Mouse (Mus musculus): ENCODE data around the gene Syt16.

DNA sequence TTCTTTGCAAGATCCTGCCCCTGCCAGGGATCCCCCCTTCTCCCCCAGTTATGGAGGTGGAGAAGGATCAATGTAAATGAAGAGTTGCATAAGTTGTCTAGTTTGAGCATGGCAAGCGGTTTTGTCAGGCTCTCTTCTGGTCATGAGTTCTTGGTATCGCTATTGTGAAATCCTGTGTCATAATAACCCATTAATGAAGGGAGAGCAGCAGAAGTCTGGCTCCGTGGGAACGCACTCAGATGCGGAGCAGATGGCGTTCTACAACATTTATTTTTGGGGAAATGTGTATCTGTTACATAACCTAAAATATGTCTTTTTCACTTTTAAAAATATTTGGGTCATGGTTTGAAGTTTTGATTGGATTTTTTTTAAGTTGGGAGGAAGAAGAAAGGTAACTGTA lies 304.1 kb downstream of the Syt16 start:
- TF ChIP-seq E2F4 (IDR thresholded peaks at IDR 0.05; ENCODE audit: insufficient read depth) (no peak), POLR2A (IDR thresholded peaks at IDR 0.05; ENCODE audit: insufficient read length, low read depth) (no peak), TCF3 (IDR thresholded peaks at IDR 0.05; ENCODE audit: insufficient read length, low read depth) (no peak), TCF12 (IDR thresholded peaks at IDR 0.05; ENCODE audit: insufficient read depth, poor library complexity, severe bottlenecking) (no peak), MYOD1 (IDR thresholded peaks at IDR 0.05; ENCODE audit: control insufficient read depth in 1 of 3, insufficient read length in 2 of 3, low read depth in 2 of 3) (no peak), MAX (IDR thresholded peaks at IDR 0.05; ENCODE audit: low read depth) (no peak), USF1 (IDR thresholded peaks at IDR 0.05; ENCODE audit: low read depth) (no peak), REST (IDR thresholded peaks at IDR 0.05; ENCODE audit: insufficient read depth, insufficient read length) (no peak), CEBPB (IDR thresholded peaks at IDR 0.05; ENCODE audit: insufficient read depth, poor library complexity, severe bottlenecking) (no peak), POLR2AphosphoS2 (IDR thresholded peaks at IDR 0.05; ENCODE audit: insufficient read length, low read depth) (no peak), MYOG (IDR thresholded peaks at IDR 0.05; ENCODE audit: control insufficient read depth in 1 of 3, insufficient read depth in 1 of 3, insufficient read length in 2 of 3, low read depth in 2 of 3) (no peak)
